17 mouse cellular contexts compared by ENCODE assay signal in the genomic region with DNA sequence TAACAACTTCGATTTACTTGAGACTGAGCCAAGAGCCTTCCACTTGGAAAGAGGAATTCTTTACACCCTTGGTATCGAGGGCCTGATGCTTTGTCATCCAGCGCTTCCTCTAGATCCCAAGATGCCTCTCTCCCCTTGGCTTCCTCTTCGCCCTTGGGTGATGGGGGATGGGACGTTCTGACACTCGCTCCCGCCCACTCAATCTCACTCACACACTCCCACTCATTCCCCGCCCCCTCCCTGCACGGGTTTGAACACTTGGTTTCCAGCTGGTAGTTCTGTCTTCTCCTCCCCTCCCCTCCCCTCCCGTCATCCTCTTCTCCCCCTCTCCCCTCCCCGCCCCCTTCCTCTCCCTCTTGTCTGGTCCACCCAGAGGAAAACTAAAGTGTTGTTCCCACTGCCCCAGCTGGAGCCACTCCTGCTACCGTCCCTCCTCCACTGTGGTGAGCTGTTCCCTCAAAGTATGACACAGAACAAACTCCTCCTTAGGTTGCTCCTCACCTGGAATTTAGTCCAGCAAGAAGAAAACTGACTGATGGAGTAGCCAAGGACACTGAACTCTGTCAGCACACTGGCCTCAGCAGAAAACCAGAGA. TPM values are rescaled to one million over a fixed set of nuclear protein-coding genes. Genes with fewer than 3 reads are reported as not detected.
DNase-seq lines count a peak whose midpoint lies in the region; ATAC-seq lines count a peak whose summit lies in the region.
"Had no signal": no experiment of that assay in that cellular context is flagged by ENCODE, and none has a peak within 500 bp of the region (broad histone marks: within the 10 kb centered on the region; RNA-seq: fewer than 3 reads in every experiment).

No protein-coding gene starts in this region.

- no peaks in the 10 kb centered on the region for H3K36me3 ChIP-seq in forebrain, embryonic 13.5 days (ENCODE audit: poor library complexity, severe bottlenecking)
- no peaks in the 10 kb centered on the region for H3K36me3 ChIP-seq in forebrain, embryonic 16.5 days (ENCODE audit: control insufficient read depth, insufficient read depth)
- H3K36me3 ChIP-seq in embryonic facial prominence, embryonic 11.5 days (replicated peaks; ENCODE audit: control insufficient read depth, insufficient read depth, low read depth, low read length) = no peaks in the 10 kb centered on the region
- H3K36me3 ChIP-seq: limb, embryonic 12.5 days had no signal

- peaks cover 9% of the 10 kb centered on the region for H3K4me1 ChIP-seq in forebrain, embryonic 13.5 days
- H3K4me1 ChIP-seq in forebrain, embryonic 16.5 days (replicated peaks; ENCODE audit: control insufficient read depth, insufficient read depth, low read length) = peaks cover 16% of the 10 kb centered on the region
- H3K4me1 ChIP-seq in embryonic facial prominence, embryonic 11.5 days (ENCODE audit: control insufficient read depth, insufficient read depth, low read length) = no peaks in the 10 kb centered on the region
- H3K4me1 ChIP-seq: limb, embryonic 12.5 days had no signal

- DNase-seq in retina, postnatal 1 day = peak; percentile 27
- no peak for DNase-seq in retina, embryonic 14.5 days (ENCODE audit: low spot score)
- DNase-seq in embryonic facial prominence, embryonic 11.5 days (ENCODE audit: low spot score) = peak; percentile 5
- peak; percentile 44 for DNase-seq in yolk sac, embryonic 10.5 days (ENCODE audit: low spot score)
- DNase-seq in gastrocnemius, postnatal 25 days = no peak
- DNase-seq: cerebellum, adult 18-20 months; right cerebral cortex, postnatal 25 days had no signal

- H3K9me3 ChIP-seq in forebrain, embryonic 13.5 days (replicated peaks) = no peaks in the 10 kb centered on the region
- no peaks in the 10 kb centered on the region for H3K9me3 ChIP-seq in forebrain, embryonic 16.5 days (ENCODE audit: control insufficient read depth, low read length)
- H3K9me3 ChIP-seq in embryonic facial prominence, embryonic 11.5 days (replicated peaks; ENCODE audit: control insufficient read depth, low read length) = no peaks in the 10 kb centered on the region
- H3K9me3 ChIP-seq: limb, embryonic 12.5 days had no signal

- H3K9ac ChIP-seq in forebrain, embryonic 13.5 days = no peak overlapping the region
- H3K9ac ChIP-seq in forebrain, embryonic 16.5 days (replicated peaks; ENCODE audit: low read depth, low read length) = no peak overlapping the region
- H3K9ac ChIP-seq in embryonic facial prominence, embryonic 11.5 days (replicated peaks; ENCODE audit: low read length) = no peak overlapping the region
- H3K9ac ChIP-seq: hindbrain, embryonic 14.5 days; limb, embryonic 12.5 days had no signal

- H3K27me3 ChIP-seq in forebrain, embryonic 13.5 days = no peaks in the 10 kb centered on the region
- no peaks in the 10 kb centered on the region for H3K27me3 ChIP-seq in forebrain, embryonic 16.5 days (replicated peaks; ENCODE audit: control insufficient read depth, insufficient read depth, low read length)
- H3K27me3 ChIP-seq in embryonic facial prominence, embryonic 11.5 days (ENCODE audit: control insufficient read depth, insufficient read depth, low read length) = no peaks in the 10 kb centered on the region
- H3K27me3 ChIP-seq: limb, embryonic 12.5 days had no signal

- ATAC-seq in forebrain, embryonic 13.5 days = 0 out of 2 replicates have a peak, but pooled peaks have one; percentile 48
- ATAC-seq in forebrain, embryonic 16.5 days = no peak
- no peak for ATAC-seq in embryonic facial prominence, embryonic 11.5 days (replicated peaks; ENCODE audit: insufficient number of reproducible peaks, low FRiP score, low TSS enrichment, low read depth)
- no peak for ATAC-seq in inflammation-experienced regulatory T-cells, adult 6 months

- H3K4me2 ChIP-seq in forebrain, embryonic 13.5 days = no peak overlapping the region
- no peak overlapping the region for H3K4me2 ChIP-seq in forebrain, embryonic 16.5 days (ENCODE audit: low read length)
- H3K4me2 ChIP-seq in embryonic facial prominence, embryonic 11.5 days (ENCODE audit: low read depth, low read length) = no peak overlapping the region
- H3K4me2 ChIP-seq: hindbrain, embryonic 14.5 days; limb, embryonic 12.5 days had no signal

- H3K4me3 ChIP-seq in forebrain, embryonic 13.5 days = no peak overlapping the region
- no peak overlapping the region for H3K4me3 ChIP-seq in forebrain, embryonic 16.5 days (replicated peaks; ENCODE audit: low read length)
- H3K4me3 ChIP-seq in embryonic facial prominence, embryonic 11.5 days (ENCODE audit: low read depth, low read length) = no peak overlapping the region
- H3K4me3 ChIP-seq: limb, embryonic 12.5 days had no signal

- WGBS in forebrain, embryonic 13.5 days = 49% methylated on average over 12 of the region's 12 CpGs
- 43% methylated on average over 12 of the region's 12 CpGs for WGBS in forebrain, embryonic 16.5 days
- 39% methylated on average over 11 of the region's 12 CpGs for WGBS in embryonic facial prominence, embryonic 11.5 days

- H3K27ac ChIP-seq in forebrain, embryonic 13.5 days = no peak overlapping the region
- no peak overlapping the region for H3K27ac ChIP-seq in forebrain, embryonic 16.5 days (ENCODE audit: low read length)
- no peak overlapping the region for H3K27ac ChIP-seq in embryonic facial prominence, embryonic 11.5 days (replicated peaks; ENCODE audit: low read depth, low read length)
- H3K27ac ChIP-seq: hindbrain, embryonic 14.5 days; limb, embryonic 12.5 days had no signal

RNA-seq across cellular contexts. Expression of gene Mc3r, which starts 9.3 kb away (rescaled TPM):
- 0.10 and 0.15 TPM in 2 replicates for polyA plus RNA-seq in forebrain, embryonic 13.5 days (2015; fragmentation: Nextera tagmentation; extraction: Ambion mirVana)
- polyA plus RNA-seq in forebrain, embryonic 16.5 days (2015; fragmentation: Nextera tagmentation; extraction: Ambion mirVana) = 0.17 and 0.20 TPM in 2 replicates
- not detected in 2 replicates for polyA plus RNA-seq in embryonic facial prominence, embryonic 11.5 days (2014; fragmentation: Nextera tagmentation; extraction: Ambion mirVana)
- not detected for polyA plus RNA-seq in inflammation-experienced regulatory T-cells, adult 6 months (2017; shearing (Covaris generic))
- total RNA-seq in gastrocnemius, postnatal 25 days (2021) = not detected
- total RNA-seq: gastrocnemius, postnatal 4 days; megakaryocyte-erythroid progenitor cell, adult 5-6 weeks had no signal
- polyA plus RNA-seq: large intestine, adult 2 months; limb, embryonic 12.5 days; neural tube, embryonic 11.5 days; testis, adult 2 months had no signal

Comparison
In these comparisons a context has a peak if more than half of its experiments do, and no peak if none do; other contexts are left out.
1. DNase-seq: peak in retina, postnatal 1 day (single experiment), embryonic facial prominence, embryonic 11.5 days (single experiment) and yolk sac, embryonic 10.5 days (single experiment); none in retina, embryonic 14.5 days (single experiment) and gastrocnemius, postnatal 25 days (single experiment).